Mouse (Mus musculus): ENCODE results near the gene Zfp459.
"Not testable (repeated sequence)": the region's sequence is repeated elsewhere in the genome, so short reads cannot be mapped to it uniquely, and the experiment has no call there.

GRCm38 (mm10) chr13:67376255-67376654 lies 45.0 kb downstream of the Zfp459 start:
- not testable (repeated sequence) for TF ChIP-seq CTCF (IDR thresholded peaks at IDR 0.05; ENCODE audit: control insufficient read depth, insufficient read depth, insufficient replicate concordance, low read depth, low read length); POLR2A (IDR thresholded peaks at IDR 0.05; ENCODE audit: control insufficient read depth, low read depth, low read length)
